8 mouse cellular contexts compared by ENCODE assay signal in the genomic region with DNA sequence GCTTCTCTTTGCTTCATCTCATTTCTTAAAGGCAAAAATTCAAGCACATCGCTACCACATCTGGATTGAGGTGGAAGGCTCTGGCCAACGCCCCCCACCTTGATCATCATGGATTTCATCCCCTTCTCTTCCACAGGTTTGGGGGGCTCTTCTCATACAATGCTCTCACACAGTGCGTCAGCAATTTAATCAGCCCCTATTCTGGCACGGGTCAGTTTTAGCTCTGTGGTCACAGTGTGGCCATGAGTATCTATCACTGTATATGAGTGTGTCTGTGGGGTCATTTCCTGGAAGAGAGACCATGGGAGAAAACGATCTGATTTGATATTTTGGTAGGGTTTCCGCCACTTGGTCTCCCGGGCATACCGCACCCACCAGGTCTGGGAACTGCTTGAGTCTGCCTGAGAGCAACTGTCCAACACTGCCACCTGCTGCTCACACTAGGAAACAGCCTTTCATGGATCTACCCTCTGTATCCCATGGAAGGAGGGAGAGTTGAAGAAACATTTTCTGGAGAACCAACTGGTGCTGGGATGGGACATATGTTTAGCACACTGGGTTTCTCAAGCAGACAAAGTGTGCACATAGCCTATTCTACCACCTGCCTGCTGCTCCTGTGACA. TPM values are rescaled to one million over a fixed set of nuclear protein-coding genes. Genes with fewer than 3 reads are reported as not detected.
DNase-seq lines count a peak whose midpoint lies in the region; ATAC-seq and TF ChIP-seq lines count a peak whose summit lies in the region.

No protein-coding gene starts in this region.

- DNase-seq in ZHBTc4 (ENCODE audit: low read depth, low spot score) = peak; percentile 91
- peak; percentile 93 to 95 for DNase-seq in cerebellum, postnatal 14 days
- peak; percentile 88 to 93 for DNase-seq in frontal cortex, postnatal 36 days (ENCODE audit: low spot score in 2 of 2)
- DNase-seq in intestine, embryonic 14.5 days (ENCODE audit: low spot score) = peak; percentile 92
- peak; percentile 66 to 93 for DNase-seq in left cerebral cortex, adult 9 months (ENCODE audit: low spot score in 2 of 2)

- no peak overlapping the region for H3K4me3 ChIP-seq in intestine, embryonic 14.5 days (ENCODE audit: low read depth, low read length)
- H3K4me3 ChIP-seq in midbrain, embryonic 12.5 days = no peak overlapping the region
- H3K4me3 ChIP-seq in small intestine, adult 2 months (ENCODE audit: low read depth, low read length) = no peak overlapping the region

- TF ChIP-seq CTCF in small intestine, adult 2 months (IDR thresholded peaks at IDR 0.05; ENCODE audit: extremely low read depth, insufficient read length, insufficient replicate concordance, low read depth, low read length) = peak; percentile 74; the same call in 1 of the 2 replicates

- H3K9me3 ChIP-seq in intestine, embryonic 14.5 days (ENCODE audit: control insufficient read depth, low read length) = no peaks in the 10 kb centered on the region
- H3K9me3 ChIP-seq in midbrain, embryonic 12.5 days = no peaks in the 10 kb centered on the region

- no peaks in the 10 kb centered on the region for H3K27me3 ChIP-seq in intestine, embryonic 14.5 days (replicated peaks; ENCODE audit: control insufficient read depth, insufficient read depth, low read length)
- no peaks in the 10 kb centered on the region; the same call in 1 of the 2 replicates for H3K27me3 ChIP-seq in midbrain, embryonic 12.5 days
- no peaks in the 10 kb centered on the region for H3K27me3 ChIP-seq in small intestine, adult 2 months (ENCODE audit: control insufficient read depth, insufficient read depth, low read length)

- no peak overlapping the region for H3K4me2 ChIP-seq in intestine, embryonic 14.5 days (ENCODE audit: low read length)
- no peak overlapping the region for H3K4me2 ChIP-seq in midbrain, embryonic 12.5 days (replicated peaks)

- TF ChIP-seq POLR2A in small intestine, adult 2 months (IDR thresholded peaks at IDR 0.05; ENCODE audit: low read depth, low read length) = no peak

- peak; percentile 77; the same call in 1 of the 2 replicates for ATAC-seq in intestine, embryonic 14.5 days (replicated peaks; ENCODE audit: low FRiP score, low TSS enrichment, low read depth)
- peak; percentile 78; the same call in 1 of the 2 replicates for ATAC-seq in midbrain, embryonic 12.5 days (ENCODE audit: low FRiP score, low read depth)
- ATAC-seq in inflammation-experienced regulatory T-cells, adult 6 months = no peak

- H3K27ac ChIP-seq in intestine, embryonic 14.5 days (ENCODE audit: low read depth) = no peak overlapping the region
- no peak overlapping the region for H3K27ac ChIP-seq in midbrain, embryonic 12.5 days (replicated peaks)
- no peak overlapping the region for H3K27ac ChIP-seq in small intestine, adult 2 months (ENCODE audit: insufficient read depth, low read depth, low read length)

- H3K36me3 ChIP-seq in intestine, embryonic 14.5 days (ENCODE audit: control insufficient read depth, insufficient read depth, low read length) = 0 out of 2 replicates have a peak, but pooled peaks cover 10% of the 10 kb centered on the region
- no peaks in the 10 kb centered on the region for H3K36me3 ChIP-seq in midbrain, embryonic 12.5 days
- H3K36me3 ChIP-seq in small intestine, adult 2 months (ENCODE audit: control insufficient read depth, insufficient read depth, low read length) = no peaks in the 10 kb centered on the region

- 47% methylated on average over 8 of the region's 8 CpGs for WGBS in intestine, embryonic 14.5 days
- WGBS in midbrain, embryonic 12.5 days = 52% methylated on average over 8 of the region's 8 CpGs
- 31% methylated on average over 8 of the region's 8 CpGs for WGBS in small intestine, adult 2 months

- no peaks in the 10 kb centered on the region for H3K4me1 ChIP-seq in intestine, embryonic 14.5 days (replicated peaks; ENCODE audit: control insufficient read depth, insufficient read depth, low read length)
- H3K4me1 ChIP-seq in midbrain, embryonic 12.5 days = no peaks in the 10 kb centered on the region
- no peaks in the 10 kb centered on the region; the same call in 1 of the 2 replicates for H3K4me1 ChIP-seq in small intestine, adult 2 months (ENCODE audit: control insufficient read depth, insufficient read depth, insufficient read length, low read length)

- no peak overlapping the region for H3K9ac ChIP-seq in intestine, embryonic 14.5 days (ENCODE audit: low read length)
- H3K9ac ChIP-seq in midbrain, embryonic 12.5 days (replicated peaks) = no peak overlapping the region

RNA-seq across cellular contexts. Expression of a gene that starts 21.1 kb away (rescaled TPM):
- 15.1 and 17.3 TPM in 2 replicates for polyA plus RNA-seq in intestine, embryonic 14.5 days (2014; fragmentation: Nextera tagmentation; extraction: Ambion mirVana)
- 6.9 and 9.1 TPM in 2 replicates for polyA plus RNA-seq in midbrain, embryonic 12.5 days (2016; fragmentation: Nextera tagmentation; extraction: Ambion mirVana)
- polyA plus RNA-seq in small intestine, adult 2 months (2012; rRNA removed) = 3.2 and 5.2 TPM in 2 replicates
- polyA plus RNA-seq in inflammation-experienced regulatory T-cells, adult 6 months (2017; shearing (Covaris generic)) = not detected

RNA-seq across cellular contexts. Expression of a gene that starts 29.3 kb away (rescaled TPM):
- polyA plus RNA-seq in intestine, embryonic 14.5 days (2014; fragmentation: Nextera tagmentation; extraction: Ambion mirVana) = 1.8 and 1.9 TPM in 2 replicates
- 1.3 and 1.4 TPM in 2 replicates for polyA plus RNA-seq in midbrain, embryonic 12.5 days (2016; fragmentation: Nextera tagmentation; extraction: Ambion mirVana)
- polyA plus RNA-seq in small intestine, adult 2 months (2012; rRNA removed) = 2.2 and 2.7 TPM in 2 replicates
- polyA plus RNA-seq in inflammation-experienced regulatory T-cells, adult 6 months (2017; shearing (Covaris generic)) = 1 to 10 TPM in 1 of 3 experiments, under 1 TPM in 2; 0.87 to 1.1 (median 0.88) TPM
